ENCODE assay signal across 17 mouse cellular contexts in the genomic region with DNA sequence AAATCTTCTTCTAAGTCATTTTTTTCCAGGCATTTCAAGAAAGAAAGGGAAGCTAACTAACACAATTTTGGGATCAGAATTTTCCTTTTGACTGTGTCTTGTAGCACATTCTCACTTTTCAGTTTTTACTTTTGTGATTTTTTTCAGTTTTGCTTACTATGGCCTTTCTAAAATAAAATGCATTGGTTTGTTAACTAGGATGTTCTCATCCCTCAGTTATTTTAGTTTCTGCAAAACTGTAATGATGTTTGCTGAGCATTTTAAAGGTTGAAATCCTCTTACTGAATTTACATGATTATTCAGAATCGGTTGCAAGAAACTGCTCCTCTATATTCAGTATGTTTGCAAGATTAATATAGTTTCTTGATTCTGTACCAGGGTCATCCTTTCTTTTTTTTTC.
"Had no signal": no experiment of that assay in that cellular context is flagged by ENCODE, and none has a peak within 500 bp of the region (broad histone marks: within the 10 kb centered on the region; RNA-seq: fewer than 3 reads in every experiment).

No protein-coding gene starts in this region.

- ATAC-seq: liver, embryonic 12.5 days; liver, postnatal 0 days; lung, postnatal 0 days; midbrain, embryonic 13.5 days; midbrain, embryonic 15.5 days; midbrain, embryonic 16.5 days had no signal

- DNase-seq: left cerebral cortex, postnatal 4 days; liver; liver, embryonic 13.5 days; liver, postnatal 0 days; lung, adult 18-20 months; lung, adult 2 months; lung, embryonic 14.5 days; lung, postnatal 10 days; lung, postnatal 14 days; lung, postnatal 36 days; lung, postnatal 4 days; midbrain, embryonic 14.5 days had no signal
